Mouse (Mus musculus) layer of hippocampus, postnatal 25 days (tissue): ENCODE data around the gene Tiam2. TPM values are rescaled to one million over a fixed set of nuclear protein-coding genes. Genes with fewer than 3 reads are reported as not detected.

Source experiments
- DNase-seq, 2 experiments: peaks; one replicate each; pipeline ENCODE4 v3.0.0; 2022; ENCODE audit warnings: mixed read lengths in 2 of 2, low spot score in 1 of 2; ENCODE audit errors: extremely low spot score in 1 of 2
- total RNA-seq, 2 experiments: library from RNA; stranded (reverse); gene quantifications; 2 replicates each; pipeline ENCODE4 v1.2.3; 2021

Gene Tiam2
- total RNA-seq, result 10 to 100 TPM; 32.1 to 32.8 TPM

GRCm38 (mm10) chr17:3326148-3326902, at the start of gene Tiam2:
Gene Tiam2, plus strand, starts transcription at chr17:3326573.
- DNase-seq, result no peak

- no peak for DNase-seq
Observed at GRCm38 (mm10) chr17:3280321-3280720, 46.1 kb upstream of the Tiam2 start.

GRCm38 (mm10) chr17:3281939-3282338, 44.4 kb upstream of the Tiam2 start:
- no peak for DNase-seq

GRCm38 (mm10) chr17:3285030-3285671, 41.2 kb upstream of the Tiam2 start:
- no peak for DNase-seq

GRCm38 (mm10) chr17:3286123-3286825, 40.1 kb upstream of the Tiam2 start:
- no peak for DNase-seq

- DNase-seq, result peak; percentile 38 to 67
Observed at GRCm38 (mm10) chr17:3288341-3288740, 38.0 kb upstream of the Tiam2 start.

GRCm38 (mm10) chr17:3295097-3295496, 31.3 kb upstream of the Tiam2 start:
- no peak for DNase-seq

- DNase-seq, result no peak
Observed at GRCm38 (mm10) chr17:3299487-3299886, 26.9 kb upstream of the Tiam2 start.

GRCm38 (mm10) chr17:3305926-3306325, 20.4 kb upstream of the Tiam2 start:
- DNase-seq, result no peak

GRCm38 (mm10) chr17:3313711-3314624, 12.4 kb upstream of the Tiam2 start:
- peak; percentile 49 to 55 for DNase-seq

GRCm38 (mm10) chr17:3314625-3315020, 11.8 kb upstream of the Tiam2 start:
- DNase-seq, result no peak

- no peak for DNase-seq
Observed at GRCm38 (mm10) chr17:3315581-3315980, 10.8 kb upstream of the Tiam2 start.

GRCm38 (mm10) chr17:3326903-3327279, 518 bp downstream of the Tiam2 start:
- no peak for DNase-seq

GRCm38 (mm10) chr17:3327335-3327734, 962 bp downstream of the Tiam2 start:
- DNase-seq, result no peak

- DNase-seq, result no peak
Observed at GRCm38 (mm10) chr17:3328820-3329219, 2.4 kb downstream of the Tiam2 start.

- DNase-seq, result no peak
Observed at GRCm38 (mm10) chr17:3329429-3329828, 3.1 kb downstream of the Tiam2 start.

- no peak for DNase-seq
Observed at GRCm38 (mm10) chr17:3331721-3332461, 5.5 kb downstream of the Tiam2 start.

GRCm38 (mm10) chr17:3336161-3336739, 9.9 kb downstream of the Tiam2 start:
- DNase-seq, result no peak

- no peak for DNase-seq
Observed at GRCm38 (mm10) chr17:3336887-3337524, 10.6 kb downstream of the Tiam2 start.
